Mouse (Mus musculus) heart, postnatal 0 days (tissue): Measurements from ENCODE around the gene Nxpe2. TPM values are rescaled to one million over a fixed set of nuclear protein-coding genes. Genes with fewer than 3 reads are reported as not detected.

Experiments used
- ATAC-seq: fragments of 200-750 bp; cut with Nextera tagmentation; 2 replicates; pipeline ENCODE4 v1.8.0; 2017; ENCODE audit warnings: low read depth, moderate number of reproducible peaks, moderate library complexity; ENCODE audit not compliant: insufficient read depth
- DNase-seq: peaks from one replicate; pipeline ENCODE4 v3.0.0-alpha.2; 2016; ENCODE audit warnings: low spot score
- H3K27ac ChIP-seq: fragments of 300-500 bp; sonication (generic); 2 replicates; pipeline ENCODE4 v1.5.1; 2014; ENCODE audit warnings: low read depth, mild to moderate bottlenecking
- H3K27me3 ChIP-seq: fragments of 300-500 bp; sonication (generic); 2 replicates; pipeline ENCODE4 v1.6.1; 2014; ENCODE audit warnings: low read length, mixed read lengths; ENCODE audit not compliant: control insufficient read depth, insufficient read depth
- H3K36me3 ChIP-seq: fragments of 300-500 bp; sonication (generic); replicated peaks from 2 replicates; pipeline ENCODE4 v1.6.1; 2014; ENCODE audit warnings: low read length, mixed read lengths; ENCODE audit not compliant: control insufficient read depth, insufficient read depth
- H3K4me1 ChIP-seq: fragments of 300-500 bp; sonication (generic); 2 replicates; pipeline ENCODE4 v1.6.1; 2014; ENCODE audit warnings: antibody characterized with exemption; ENCODE audit not compliant: control insufficient read depth, insufficient read depth
- H3K4me2 ChIP-seq: fragments of 300-500 bp; sonication (generic); 2 replicates; pipeline ENCODE4 v1.6.1; 2014; ENCODE audit warnings: low read depth, mild to moderate bottlenecking, low read length, moderate library complexity
- H3K4me3 ChIP-seq: fragments of 300-500 bp; sonication (generic); 2 replicates; pipeline ENCODE4 v1.5.1; 2014; ENCODE audit warnings: low read depth, low read length
- H3K9ac ChIP-seq: fragments of 300-500 bp; sonication (generic); replicated peaks from 2 replicates; pipeline ENCODE4 v1.6.1; 2014; ENCODE audit warnings: low read depth, low read length, mixed read lengths
- H3K9me3 ChIP-seq: fragments of 300-500 bp; sonication (generic); replicated peaks from 2 replicates; pipeline ENCODE4 v1.6.1; 2016; ENCODE audit warnings: low read length; ENCODE audit not compliant: control insufficient read depth
- CTCF ChIP-seq: IDR thresholded peaks from 2 replicates; pipeline ENCODE4 v1.5.1; 2016; ENCODE audit warnings: antibody characterized with exemption, control low read depth, low read depth
- EP300 ChIP-seq: IDR thresholded peaks from 2 replicates; pipeline ENCODE4 v1.6.1; 2016; ENCODE audit warnings: antibody characterized with exemption, low read depth
- WGBS: fragments of 180-500 bp; shearing (Covaris S2); extraction: QIAGEN DNeasy Blood & Tissue Kit; methylation state at CpG from one replicate; pipeline ENCODE4 v1.1.7; 2014; 5-methylcytosine and 5-hydroxymethylcytosine counted together
- polyA plus RNA-seq: library from polyadenylated mRNA; unstranded; fragments of >200 nt; fragmentation: Nextera tagmentation; extraction: Ambion mirVana; gene quantifications from 2 replicates; pipeline ENCODE4 v1.2.1, GENCODE M21; 2015
- total RNA-seq: library from RNA; depleted of rRNA; stranded (reverse); fragments of >200 nt; gene quantifications from 2 replicates; pipeline ENCODE4 v1.2.3, GENCODE M21; 2014; ENCODE audit warnings: low replicate concordance; rRNA removed

Gene Nxpe2
- total RNA-seq (0.19 and 0.27 TPM in 2 replicates), polyA plus RNA-seq (1.2 and 1.7 TPM in 2 replicates)

- H3K9me3 ChIP-seq: no peaks in the 10 kb centered on the region
- WGBS: 45% methylated on average over 2 of the region's 2 CpGs
- no peak within 1 kb of the TSS for H3K4me3 ChIP-seq
- no peaks in the 10 kb centered on the region for H3K36me3 ChIP-seq
- H3K4me2 ChIP-seq: no peak within 1 kb of the TSS
- ATAC-seq: peak; percentile 75
- no peaks in the 10 kb centered on the region for H3K4me1 ChIP-seq
- H3K27me3 ChIP-seq: no peaks in the 10 kb centered on the region
- peak; percentile 55 for DNase-seq
- H3K27ac ChIP-seq: peak within 1 kb of the TSS; percentile 87
- no peak within 1 kb of the TSS for H3K9ac ChIP-seq
- TF ChIP-seq CTCF (no peak), EP300 (peak; percentile 77; the same call in 1 of the 2 replicates)
These were observed at the start of gene Nxpe2 for GRCm38 (mm10) chr9:48353148-48353698. Gene Nxpe2 (minus strand): TSS chr9:48353454.

- Histone ChIP-seq H3K9me3 (no peaks in the 10 kb centered on the region), H3K9ac (no peak overlapping the region), H3K4me1 (no peaks in the 10 kb centered on the region), H3K4me2 (no peak overlapping the region), H3K27me3 (no peaks in the 10 kb centered on the region), H3K27ac (no peak overlapping the region), H3K36me3 (no peaks in the 10 kb centered on the region), H3K4me3 (no peak overlapping the region)
- TF ChIP-seq CTCF (no peak), EP300 (no peak)
- WGBS: 57% methylated on average over 3 of the region's 3 CpGs
- DNase-seq (no peak), ATAC-seq (no peak)
These were observed 36.7 kb upstream of the Nxpe2 start for GRCm38 (mm10) chr9:48389983-48390382.

GRCm38 (mm10) chr9:48388451-48388850, 35.2 kb upstream of the Nxpe2 start:
- no peak overlapping the region for H3K4me2 ChIP-seq
- ATAC-seq: no peak
- H3K4me3 ChIP-seq: no peak overlapping the region
- DNase-seq: no peak
- H3K9ac ChIP-seq: no peak overlapping the region
- TF ChIP-seq EP300 (no peak), CTCF (no peak)
- H3K4me1 ChIP-seq: no peaks in the 10 kb centered on the region
- H3K36me3 ChIP-seq: no peaks in the 10 kb centered on the region
- no peak overlapping the region for H3K27ac ChIP-seq
- H3K9me3 ChIP-seq: no peaks in the 10 kb centered on the region
- H3K27me3 ChIP-seq: no peaks in the 10 kb centered on the region
- WGBS: 63% methylated on average over 4 of the region's 4 CpGs

- DNase-seq: no peak
- Histone ChIP-seq H3K4me1 (no peaks in the 10 kb centered on the region), H3K27ac (no peak overlapping the region), H3K4me2 (no peak overlapping the region), H3K4me3 (no peak overlapping the region), H3K9ac (no peak overlapping the region), H3K27me3 (no peaks in the 10 kb centered on the region), H3K36me3 (no peaks in the 10 kb centered on the region), H3K9me3 (no peaks in the 10 kb centered on the region)
- WGBS: 45% methylated on average over 2 of the region's 2 CpGs
- no peak for ATAC-seq
- TF ChIP-seq CTCF: no peak
- TF ChIP-seq EP300: no peak
These were observed 21.1 kb upstream of the Nxpe2 start for GRCm38 (mm10) chr9:48374357-48374756.

GRCm38 (mm10) chr9:48373232-48373878, 20.1 kb upstream of the Nxpe2 start:
- DNase-seq: no peak
- no peak for TF ChIP-seq EP300
- no peak for TF ChIP-seq CTCF
- no peak for ATAC-seq
- Histone ChIP-seq H3K9ac (no peak overlapping the region), H3K4me2 (no peak overlapping the region), H3K4me1 (no peaks in the 10 kb centered on the region), H3K36me3 (no peaks in the 10 kb centered on the region), H3K9me3 (no peaks in the 10 kb centered on the region), H3K27me3 (no peaks in the 10 kb centered on the region), H3K4me3 (no peak overlapping the region), H3K27ac (no peak overlapping the region)
- 64% methylated on average over 4 of the region's 4 CpGs for WGBS

GRCm38 (mm10) chr9:48362743-48363142, 9.5 kb upstream of the Nxpe2 start:
- WGBS: 91% methylated on average over 6 of the region's 6 CpGs

More at GRCm38 (mm10) chr9:48362743-48363142, 9.5 kb upstream of the Nxpe2 start:
- H3K27me3 ChIP-seq: no peaks in the 10 kb centered on the region
- no peaks in the 10 kb centered on the region for H3K4me1 ChIP-seq
- no peak overlapping the region for H3K4me3 ChIP-seq
- H3K4me2 ChIP-seq: 0 out of 2 replicates have a peak overlapping the region, but pooled peaks have one; percentile 16
- H3K9ac ChIP-seq: no peak overlapping the region
- ATAC-seq (no peak), DNase-seq (no peak)
- no peaks in the 10 kb centered on the region for H3K36me3 ChIP-seq
- H3K27ac ChIP-seq: no peak overlapping the region
- H3K9me3 ChIP-seq: no peaks in the 10 kb centered on the region
- TF ChIP-seq EP300 (no peak), CTCF (no peak)
